Mouse (Mus musculus) hindbrain, embryonic 12.5 days (tissue): Measurements from ENCODE around the gene Ntm. TPM values are rescaled to one million over a fixed set of nuclear protein-coding genes. Genes with fewer than 3 reads are reported as not detected.

ENCODE experiments used
- ATAC-seq: fragments of 200-750 bp; cut with Nextera tagmentation; 2 replicates; pipeline ENCODE4 v1.8.0; 2017; ENCODE audit warnings: moderate TSS enrichment; ENCODE audit not compliant: low FRiP score
- H3K27ac ChIP-seq: fragments of 300-500 bp; sonication (generic); 2 replicates; pipeline ENCODE4 v1.5.1; 2016; ENCODE audit warnings: mild to moderate bottlenecking
- H3K27me3 ChIP-seq: fragments of 300-500 bp; sonication (generic); 2 replicates; pipeline ENCODE4 v1.6.1; 2016; ENCODE audit warnings: mild to moderate bottlenecking
- H3K36me3 ChIP-seq: fragments of 300-500 bp; sonication (generic); 2 replicates; pipeline ENCODE4 v1.6.1; 2016; ENCODE audit warnings: mild to moderate bottlenecking
- H3K4me1 ChIP-seq: fragments of 300-500 bp; sonication (generic); 2 replicates; pipeline ENCODE4 v1.6.1; 2016
- H3K4me2 ChIP-seq: fragments of 300-500 bp; sonication (generic); replicated peaks from 2 replicates; pipeline ENCODE4 v1.6.1; 2016; ENCODE audit warnings: mild to moderate bottlenecking
- H3K4me3 ChIP-seq: fragments of 300-500 bp; sonication (generic); 2 replicates; pipeline ENCODE4 v1.5.1; 2016; ENCODE audit warnings: mild to moderate bottlenecking
- H3K9ac ChIP-seq: fragments of 300-500 bp; sonication (generic); 2 replicates; pipeline ENCODE4 v1.6.1; 2016; ENCODE audit warnings: mild to moderate bottlenecking, moderate library complexity
- H3K9me3 ChIP-seq: fragments of 300-500 bp; sonication (generic); replicated peaks from 2 replicates; pipeline ENCODE4 v1.6.1; 2016; ENCODE audit warnings: mild to moderate bottlenecking
- WGBS: fragments of 180-500 bp; shearing (Covaris S2); methylation state at CpG from one replicate; pipeline ENCODE4 v1.1.7; 2016; 5-methylcytosine and 5-hydroxymethylcytosine counted together
- polyA plus RNA-seq: library from polyadenylated mRNA; unstranded; fragments of >200 nt; fragmentation: Nextera tagmentation; extraction: Ambion mirVana; gene quantifications from 2 replicates; pipeline ENCODE4 v1.2.1, GENCODE M21; 2016

The Ntm gene
- polyA plus RNA-seq, result 61.3 and 62.8 TPM in 2 replicates

GRCm38 (mm10) chr9:29962978-29963377 is at the start of gene Ntm:
Gene Ntm, minus strand, starts transcription at chr9:29963141.
- 15% methylated on average over 8 of the region's 8 CpGs for WGBS
- peak within 1 kb of the TSS; percentile 78 for H3K27ac ChIP-seq
- H3K4me3 ChIP-seq, result peak within 1 kb of the TSS; percentile 44
- H3K4me2 ChIP-seq, result peak within 1 kb of the TSS; percentile 85
- ATAC-seq, result peak; percentile 49; the same call in 1 of the 2 replicates
- H3K36me3 ChIP-seq, result no peaks in the 10 kb centered on the region
- peaks cover 33% of the 10 kb centered on the region for H3K4me1 ChIP-seq
- peaks cover 15% of the 10 kb centered on the region for H3K27me3 ChIP-seq
- peak within 1 kb of the TSS; percentile 61 for H3K9ac ChIP-seq
- H3K9me3 ChIP-seq, result no peaks in the 10 kb centered on the region

- H3K27me3 ChIP-seq, result no peaks in the 10 kb centered on the region
- H3K9me3 ChIP-seq, result no peaks in the 10 kb centered on the region
- WGBS, result 89% methylated on average over 8 of the region's 8 CpGs
- no peak overlapping the region for H3K4me2 ChIP-seq
- no peaks in the 10 kb centered on the region for H3K36me3 ChIP-seq
- no peak for ATAC-seq
- no peak overlapping the region for H3K27ac ChIP-seq
- no peak overlapping the region for H3K9ac ChIP-seq
- H3K4me1 ChIP-seq, result no peaks in the 10 kb centered on the region
- H3K4me3 ChIP-seq, result no peak overlapping the region
Measured at GRCm38 (mm10) chr9:30005701-30006100, 42.8 kb upstream of the Ntm start.

DNA sequence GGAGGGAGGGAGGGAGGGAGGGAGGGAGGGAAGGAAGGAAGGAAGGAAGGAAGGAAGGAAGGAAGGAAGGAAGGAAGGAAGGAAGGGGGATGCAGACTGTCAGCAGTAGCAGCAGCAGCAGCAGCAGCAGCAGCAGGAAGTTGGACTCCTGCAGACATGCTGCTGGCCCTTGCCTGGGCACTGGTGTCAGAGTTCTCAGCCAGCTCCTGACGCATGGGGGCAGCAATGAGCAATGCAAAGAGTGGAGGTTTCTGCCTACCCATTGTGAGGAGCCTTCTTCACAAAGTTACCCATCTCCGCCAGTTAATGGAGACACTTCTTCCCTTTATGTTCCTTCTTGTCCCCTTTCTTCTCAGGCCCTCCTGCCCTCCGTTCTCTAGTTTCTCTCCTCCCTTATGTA is 40.7 kb upstream of the Ntm start:
- Histone ChIP-seq H3K9me3 (no peaks in the 10 kb centered on the region), H3K27ac (no peak overlapping the region), H3K4me1 (no peaks in the 10 kb centered on the region), H3K27me3 (no peaks in the 10 kb centered on the region), H3K36me3 (no peaks in the 10 kb centered on the region), H3K9ac (no peak overlapping the region), H3K4me3 (no peak overlapping the region), H3K4me2 (no peak overlapping the region)
- no peak for ATAC-seq
- WGBS, result 19% methylated on average over 3 of the region's 3 CpGs

DNA sequence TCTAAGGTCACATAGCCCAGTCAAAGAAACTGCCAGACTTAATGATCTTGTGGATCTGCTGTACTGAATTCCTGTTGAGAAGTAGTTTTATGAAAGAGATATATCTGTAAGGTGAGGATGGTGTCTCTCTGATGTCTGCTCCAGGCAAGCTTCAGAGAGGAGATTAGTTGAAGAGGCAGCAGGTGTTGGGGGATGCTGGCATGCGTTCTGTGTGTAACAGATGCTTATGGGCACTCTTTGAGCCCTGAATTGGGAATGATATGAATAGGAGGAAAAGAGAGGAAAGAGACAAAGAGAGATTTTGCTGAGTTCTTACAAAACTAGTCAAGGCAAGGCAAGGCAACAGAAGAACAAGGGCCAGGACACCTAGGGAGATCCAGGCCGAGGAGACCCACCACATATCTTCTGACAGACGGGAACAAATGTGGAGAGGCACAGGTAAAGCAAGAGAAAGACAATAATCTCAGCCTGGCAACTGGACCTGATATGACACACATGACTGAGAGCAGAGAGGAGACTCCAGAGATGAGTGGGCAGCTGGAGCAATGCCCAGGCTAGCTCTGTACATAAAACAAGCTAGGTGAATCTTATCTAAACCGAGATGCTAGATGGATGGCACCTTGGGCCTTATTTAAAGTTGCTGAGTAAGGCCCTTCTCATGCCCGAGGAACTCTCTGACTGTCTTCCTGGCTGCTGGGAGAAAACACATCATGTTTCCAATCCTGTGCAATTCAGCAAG is 18.4 kb upstream of the Ntm start:
- H3K36me3 ChIP-seq, result no peaks in the 10 kb centered on the region
- no peaks in the 10 kb centered on the region for H3K9me3 ChIP-seq
- H3K27ac ChIP-seq, result no peak overlapping the region
- ATAC-seq, result no peak
- H3K4me2 ChIP-seq, result no peak overlapping the region
- H3K27me3 ChIP-seq, result no peaks in the 10 kb centered on the region
- WGBS, result 84% methylated on average over 5 of the region's 5 CpGs
- no peak overlapping the region for H3K4me3 ChIP-seq
- no peaks in the 10 kb centered on the region for H3K4me1 ChIP-seq
- no peak overlapping the region for H3K9ac ChIP-seq

DNA sequence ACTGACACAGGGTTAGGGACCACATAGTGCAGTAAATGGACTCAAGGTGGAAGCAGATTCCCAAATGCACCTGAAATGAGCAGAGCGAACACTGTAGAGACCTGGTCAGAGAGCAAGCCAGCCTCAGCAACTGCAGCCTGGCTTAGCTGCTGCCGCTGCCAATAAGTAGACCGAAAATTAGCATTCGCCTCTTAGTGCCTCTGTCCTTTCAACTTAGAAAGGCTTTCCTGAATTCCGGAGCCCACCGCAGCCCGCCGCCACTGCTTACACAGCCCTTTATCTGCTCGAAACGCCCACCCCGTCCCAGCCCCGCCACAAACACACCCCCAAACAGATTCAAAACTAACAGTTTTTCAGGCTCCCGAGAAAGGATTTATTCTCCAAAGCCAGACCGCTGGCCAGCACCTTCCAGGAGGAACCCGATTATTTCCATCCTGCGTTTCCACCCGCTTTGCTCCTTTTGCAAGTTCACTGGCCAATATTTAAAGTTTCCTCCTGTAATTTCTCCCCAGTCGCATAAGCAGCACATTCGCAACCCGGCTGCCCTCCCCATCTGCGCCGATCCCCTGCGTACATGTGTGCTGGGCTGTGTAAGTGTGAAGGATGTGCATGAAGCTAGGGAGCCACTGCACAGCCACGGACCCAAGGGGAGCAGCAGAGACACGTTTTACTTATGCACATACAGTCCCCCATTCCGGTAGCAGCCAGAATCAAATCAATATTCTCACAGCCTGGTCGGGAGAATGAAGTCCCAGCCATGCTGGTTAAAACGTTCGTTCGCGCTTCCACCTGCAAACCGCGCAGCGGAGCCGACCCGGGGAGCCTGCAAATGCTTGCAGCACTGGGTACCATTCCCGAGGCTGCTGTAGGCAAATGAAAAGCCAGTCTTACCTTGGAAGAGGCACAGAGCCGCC is 730 bp downstream of the Ntm start:
- Histone ChIP-seq H3K9ac (peak overlapping the region; percentile 61), H3K27ac (peak overlapping the region; percentile 78), H3K9me3 (no peaks in the 10 kb centered on the region), H3K4me2 (peak overlapping the region; percentile 85), H3K4me3 (peak overlapping the region; percentile 44), H3K27me3 (peaks cover 10% of the 10 kb centered on the region), H3K4me1 (peaks cover 33% of the 10 kb centered on the region), H3K36me3 (no peaks in the 10 kb centered on the region)
- ATAC-seq, result peak; percentile 73
- 2% methylated on average over 38 of the region's 38 CpGs for WGBS

- Histone ChIP-seq H3K9ac (peak overlapping the region; percentile 61), H3K4me3 (peak overlapping the region; percentile 44), H3K27ac (0 out of 2 replicates have a peak overlapping the region, but pooled peaks have one; percentile 78), H3K4me2 (peak overlapping the region; percentile 85), H3K4me1 (peaks cover 33% of the 10 kb centered on the region), H3K36me3 (no peaks in the 10 kb centered on the region), H3K27me3 (peaks cover 10% of the 10 kb centered on the region), H3K9me3 (no peaks in the 10 kb centered on the region)
- WGBS, result 44% methylated on average over 2 of the region's 2 CpGs
- no peak for ATAC-seq
Measured at GRCm38 (mm10) chr9:29961512-29961911, 1.4 kb downstream of the Ntm start.

DNA sequence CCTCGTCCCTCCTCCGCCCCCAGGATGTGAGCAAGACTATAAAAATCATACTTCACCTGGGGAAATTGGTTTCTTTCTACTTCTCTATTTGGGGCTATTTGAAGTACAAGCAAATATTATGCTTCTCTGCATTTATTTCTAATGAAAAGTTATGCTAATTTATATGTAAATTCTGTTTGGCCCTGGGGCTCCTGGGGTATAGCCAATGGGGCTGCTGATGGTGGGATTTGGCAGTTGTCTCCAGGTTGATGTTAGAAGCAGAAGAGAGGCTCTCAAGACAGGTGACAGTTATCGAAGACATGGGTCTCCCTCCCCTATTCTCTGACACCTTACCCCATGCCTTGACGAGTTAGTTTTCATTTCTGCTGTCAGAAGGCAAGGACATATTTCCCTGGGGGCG is 2.2 kb downstream of the Ntm start:
- Histone ChIP-seq H3K4me2 (peak overlapping the region; percentile 85), H3K4me3 (no peak overlapping the region), H3K9me3 (no peaks in the 10 kb centered on the region), H3K4me1 (peaks cover 29% of the 10 kb centered on the region), H3K36me3 (no peaks in the 10 kb centered on the region), H3K27ac (no peak overlapping the region), H3K9ac (no peak overlapping the region), H3K27me3 (peaks cover 10% of the 10 kb centered on the region)
- 81% methylated on average over 5 of the region's 5 CpGs for WGBS
- no peak for ATAC-seq

GRCm38 (mm10) chr9:29960236-29960635 is 2.7 kb downstream of the Ntm start:
- Histone ChIP-seq H3K9me3 (no peaks in the 10 kb centered on the region), H3K27me3 (peaks cover 10% of the 10 kb centered on the region), H3K27ac (no peak overlapping the region), H3K4me1 (peaks cover 29% of the 10 kb centered on the region), H3K4me3 (no peak overlapping the region), H3K9ac (no peak overlapping the region), H3K36me3 (no peaks in the 10 kb centered on the region), H3K4me2 (peak overlapping the region; percentile 85; the same call in 1 of the 2 replicates)
- 29% methylated on average over 3 of the region's 3 CpGs for WGBS
- ATAC-seq, result no peak

- 71% methylated on average over 5 of the region's 5 CpGs for WGBS
- no peak for ATAC-seq
- peaks cover 10% of the 10 kb centered on the region for H3K27me3 ChIP-seq
Measured at GRCm38 (mm10) chr9:29956936-29957335, 6.0 kb downstream of the Ntm start.

GRCm38 (mm10) chr9:29954031-29954430 is 8.9 kb downstream of the Ntm start:
- Histone ChIP-seq H3K4me2 (no peak overlapping the region), H3K4me1 (no peaks in the 10 kb centered on the region), H3K27ac (no peak overlapping the region), H3K36me3 (no peaks in the 10 kb centered on the region), H3K9me3 (no peaks in the 10 kb centered on the region), H3K27me3 (no peaks in the 10 kb centered on the region), H3K9ac (no peak overlapping the region), H3K4me3 (no peak overlapping the region)
- WGBS, result 64% methylated on average over 6 of the region's 6 CpGs
- ATAC-seq, result no peak

More at GRCm38 (mm10) chr9:29956936-29957335, 6.0 kb downstream of the Ntm start:
- H3K4me1 ChIP-seq, result peaks cover 24% of the 10 kb centered on the region
- H3K9ac ChIP-seq, result no peak overlapping the region
- no peaks in the 10 kb centered on the region for H3K36me3 ChIP-seq
- H3K4me3 ChIP-seq, result no peak overlapping the region
- H3K4me2 ChIP-seq, result no peak overlapping the region
- no peak overlapping the region for H3K27ac ChIP-seq
- H3K9me3 ChIP-seq, result no peaks in the 10 kb centered on the region

DNA sequence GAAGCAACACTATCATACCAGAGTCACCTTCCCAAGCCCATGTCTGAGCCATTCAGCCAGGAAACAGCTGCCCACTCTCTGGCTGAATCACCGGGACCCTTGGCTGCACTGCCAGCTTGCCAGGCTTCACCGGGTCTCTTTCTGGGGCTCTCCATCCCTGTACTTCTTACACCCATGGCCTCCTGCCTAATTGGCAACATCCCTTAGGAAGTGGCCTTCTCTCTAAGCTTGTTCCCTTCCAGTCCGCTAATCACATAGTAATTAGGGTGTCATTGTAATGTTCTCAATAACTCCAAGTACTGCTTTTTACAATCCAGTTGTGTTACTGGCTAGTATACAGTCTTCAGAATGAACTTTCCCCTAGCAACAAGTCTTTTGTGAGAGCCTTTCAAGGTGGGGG is 13.9 kb downstream of the Ntm start:
- no peaks in the 10 kb centered on the region for H3K36me3 ChIP-seq
- no peak overlapping the region for H3K4me3 ChIP-seq
- H3K27ac ChIP-seq, result no peak overlapping the region
- 79% methylated on average over 3 of the region's 3 CpGs for WGBS
- no peaks in the 10 kb centered on the region for H3K9me3 ChIP-seq
- H3K27me3 ChIP-seq, result no peaks in the 10 kb centered on the region
- no peak for ATAC-seq
- H3K4me1 ChIP-seq, result no peaks in the 10 kb centered on the region
- no peak overlapping the region for H3K4me2 ChIP-seq
- H3K9ac ChIP-seq, result no peak overlapping the region
